Mouse (Mus musculus): ENCODE results near the gene Fbxw8. TPM values are rescaled to one million over a fixed set of nuclear protein-coding genes. Genes with fewer than 3 reads are reported as not detected.

Fbxw8 gene
- polyA plus RNA-seq, 1 experiment from 2014 or later, result 35.0 TPM

GRCm38 (mm10) chr5:118015028-118015427 is 140.2 kb downstream of the Fbxw8 start:
- Histone ChIP-seq H3K27me3 (replicated peaks; ENCODE audit: low read depth, poor library complexity, severe bottlenecking) (peaks cover 20% of the 10 kb centered on the region; the same call in 1 of the 2 replicates), H3K4me3 (no peak overlapping the region), H3K9me3 (no peaks in the 10 kb centered on the region), H3K4me1 (peaks cover 18% of the 10 kb centered on the region), H3K27ac (replicated peaks) (no peak overlapping the region), H3K36me3 (replicated peaks) (peaks cover 12% of the 10 kb centered on the region)
- 21% methylated on average over 12 of the region's 12 CpGs for WGBS
- no peak for DNase-seq (ENCODE audit: low spot score)

Other genes with a start within 250 kb of the Fbxw8 start
- gene Fbxo21, start 178.7 kb downstream of the Fbxw8 start, polyA plus RNA-seq (2016; fragmentation: Nextera tagmentation; extraction: Ambion mirVana), result 99.0 and 102 TPM in 2 replicates
- 0.20 and 1.6 TPM in 2 replicates for gene Tesc, start 127.7 kb downstream of the Fbxw8 start, polyA plus RNA-seq (2016; fragmentation: Nextera tagmentation; extraction: Ambion mirVana)
- gene Hrk, start 9.2 kb upstream of the Fbxw8 start, polyA plus RNA-seq (2016; fragmentation: Nextera tagmentation; extraction: Ambion mirVana), result 0.15 and 0.32 TPM in 2 replicates
- 5.4 and 7.0 TPM in 2 replicates for gene Rnft2, start 89.7 kb upstream of the Fbxw8 start, polyA plus RNA-seq (2016; fragmentation: Nextera tagmentation; extraction: Ambion mirVana)
- gene 2410131K14Rik, start 89.8 kb upstream of the Fbxw8 start, polyA plus RNA-seq (2016; fragmentation: Nextera tagmentation; extraction: Ambion mirVana), result 11.6 and 11.8 TPM in 2 replicates

Measured in embryonic facial prominence, embryonic 10.5 days (tissue).